Mouse (Mus musculus) kidney, adult 10 weeks (tissue): ENCODE measurements around the gene Tlnrd1. TPM values are rescaled to one million over a fixed set of nuclear protein-coding genes. Genes with fewer than 3 reads are reported as not detected.

Experiments used
- polyA plus RNA-seq: library from polyadenylated mRNA; stranded (reverse); fragments of 350-450 nt; fragmentation: Illumina TruSeq; extraction: RNeasy Lipid Tissue Mini Kit (QIAGEN cat#74804); gene quantifications from one replicate; pipeline ENCODE4 v1.2.3, GENCODE M21; 2014; ENCODE audit warnings: low read depth, low replicate concordance

The Tlnrd1 gene
- 3.1 TPM for polyA plus RNA-seq

GRCm38 (mm10) chr7:83884021-83884658, at the start of gene Tlnrd1, which contains the start of gene Mesd:
Tlnrd1 (minus strand) TSS chr7:83884305.
Mesd (plus strand) TSS chr7:83884466.

Other genes starting within 250 kb of the Tlnrd1 start
- gene Il16, start 138.6 kb downstream of the Tlnrd1 start, polyA plus RNA-seq: 0.89 TPM
- gene Cfap161, start 89.4 kb downstream of the Tlnrd1 start, polyA plus RNA-seq: not detected
- 21.6 TPM for gene Mesd, start 161 bp upstream of the Tlnrd1 start, polyA plus RNA-seq
- 0.08 TPM for gene Cemip, start 202.2 kb upstream of the Tlnrd1 start, polyA plus RNA-seq